Mouse (Mus musculus) liver, embryonic 13.5 days (tissue): ENCODE measurements around the gene Smg1. TPM values are rescaled to one million over a fixed set of nuclear protein-coding genes. Genes with fewer than 3 reads are reported as not detected.

Source experiments
- ATAC-seq: fragments of 200-750 bp; cut with Nextera tagmentation; 2 replicates; pipeline ENCODE4 v1.8.0; 2017; ENCODE audit warnings: low read depth, mild to moderate bottlenecking, moderate number of reproducible peaks, moderate library complexity
- DNase-seq: peaks from one replicate; pipeline ENCODE4 v3.0.0; 2022
- H3K27ac ChIP-seq: fragments of 300-500 bp; sonication (generic); 2 replicates; pipeline ENCODE4 v1.5.1; 2015; ENCODE audit warnings: moderate library complexity, mild to moderate bottlenecking, inconsistent platforms
- H3K27me3 ChIP-seq: fragments of 300-500 bp; sonication (generic); 2 replicates; pipeline ENCODE4 v1.6.1; 2015; ENCODE audit warnings: mild to moderate bottlenecking, inconsistent platforms
- H3K36me3 ChIP-seq: fragments of 300-500 bp; sonication (generic); 2 replicates; pipeline ENCODE4 v1.6.1; 2015; ENCODE audit warnings: mild to moderate bottlenecking, inconsistent platforms
- H3K4me1 ChIP-seq: fragments of 300-500 bp; sonication (generic); replicated peaks from 2 replicates; pipeline ENCODE4 v1.6.1; 2015; ENCODE audit warnings: inconsistent platforms
- H3K4me2 ChIP-seq: fragments of 300-500 bp; sonication (generic); 2 replicates; pipeline ENCODE4 v1.6.1; 2015; ENCODE audit warnings: inconsistent platforms, mild to moderate bottlenecking, moderate library complexity
- H3K4me3 ChIP-seq: fragments of 300-500 bp; sonication (generic); replicated peaks from 2 replicates; pipeline ENCODE4 v1.5.1; 2015; ENCODE audit warnings: mild to moderate bottlenecking, inconsistent platforms
- H3K9ac ChIP-seq: fragments of 300-500 bp; sonication (generic); 2 replicates; pipeline ENCODE4 v1.6.1; 2015; ENCODE audit warnings: mild to moderate bottlenecking, inconsistent platforms
- H3K9me3 ChIP-seq: fragments of 300-500 bp; sonication (generic); replicated peaks from 2 replicates; pipeline ENCODE4 v1.6.1; 2016; ENCODE audit warnings: inconsistent platforms
- WGBS: fragments of 180-500 bp; shearing (Covaris S2); methylation state at CpG from one replicate; pipeline ENCODE4 v1.1.7; 2015; ENCODE audit not compliant: insufficient replicate concordance; 5-methylcytosine and 5-hydroxymethylcytosine counted together
- polyA plus RNA-seq: library from polyadenylated mRNA; unstranded; fragments of >200 nt; fragmentation: Nextera tagmentation; extraction: Ambion mirVana; gene quantifications from 2 replicates; pipeline ENCODE4 v1.2.1, GENCODE M21; 2015

The Smg1 gene
- polyA plus RNA-seq, 1 experiment from 2014 or later = 5.8 TPM

DNA sequence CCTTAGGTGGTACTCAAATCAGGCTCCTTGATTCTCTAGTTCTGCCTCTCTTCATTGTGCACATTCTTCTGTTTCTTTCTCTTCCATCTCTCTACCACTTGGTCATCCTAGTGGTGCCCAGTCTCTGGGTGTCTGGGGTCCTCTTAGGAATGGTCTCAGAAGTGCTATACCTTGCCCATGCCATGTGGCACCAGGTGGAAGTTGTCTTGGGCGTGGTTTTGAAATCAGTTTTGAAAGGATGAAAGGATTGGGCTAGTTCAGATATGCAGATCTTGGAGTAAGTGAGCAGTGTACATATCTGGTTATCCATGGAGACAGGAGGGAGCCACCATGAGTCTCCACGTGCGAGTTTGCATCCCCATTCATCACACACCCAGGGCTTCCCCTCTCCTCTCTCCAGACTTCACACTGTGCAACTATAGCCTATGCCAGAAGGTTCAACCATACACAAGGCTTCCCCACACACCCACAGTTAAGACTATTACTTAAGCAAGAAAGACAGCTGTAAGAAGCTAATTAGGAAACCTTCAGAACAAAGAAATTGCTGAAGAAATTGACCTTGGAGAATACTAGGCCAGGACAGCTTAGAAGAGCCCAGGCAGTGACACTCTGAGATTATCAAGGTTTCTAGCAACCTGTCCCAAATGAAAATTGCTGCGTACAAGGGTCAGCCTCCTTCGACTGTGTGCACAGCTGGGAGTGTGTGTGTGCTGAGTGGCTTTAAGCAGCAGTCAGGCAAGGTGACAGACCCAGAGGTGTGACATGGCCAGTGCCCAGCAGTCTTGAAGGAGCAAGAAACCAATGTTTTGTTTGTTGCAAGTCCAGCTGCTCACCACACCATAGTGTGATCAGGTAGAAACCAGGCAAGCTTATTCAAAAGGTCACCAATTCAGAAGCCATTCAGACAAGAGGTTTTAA is 139.7 kb downstream of the Smg1 start:
- Histone ChIP-seq H3K4me3 (no peak overlapping the region), H3K9me3 (no peaks in the 10 kb centered on the region), H3K4me1 (peaks cover 64% of the 10 kb centered on the region), H3K4me2 (no peak overlapping the region), H3K36me3 (peaks cover 49% of the 10 kb centered on the region), H3K27ac (peak overlapping the region; percentile 88), H3K27me3 (no peaks in the 10 kb centered on the region), H3K9ac (no peak overlapping the region)
- WGBS = 37% methylated on average over 5 of the region's 5 CpGs
- no peak for DNase-seq
- ATAC-seq = peak; percentile 32

DNA sequence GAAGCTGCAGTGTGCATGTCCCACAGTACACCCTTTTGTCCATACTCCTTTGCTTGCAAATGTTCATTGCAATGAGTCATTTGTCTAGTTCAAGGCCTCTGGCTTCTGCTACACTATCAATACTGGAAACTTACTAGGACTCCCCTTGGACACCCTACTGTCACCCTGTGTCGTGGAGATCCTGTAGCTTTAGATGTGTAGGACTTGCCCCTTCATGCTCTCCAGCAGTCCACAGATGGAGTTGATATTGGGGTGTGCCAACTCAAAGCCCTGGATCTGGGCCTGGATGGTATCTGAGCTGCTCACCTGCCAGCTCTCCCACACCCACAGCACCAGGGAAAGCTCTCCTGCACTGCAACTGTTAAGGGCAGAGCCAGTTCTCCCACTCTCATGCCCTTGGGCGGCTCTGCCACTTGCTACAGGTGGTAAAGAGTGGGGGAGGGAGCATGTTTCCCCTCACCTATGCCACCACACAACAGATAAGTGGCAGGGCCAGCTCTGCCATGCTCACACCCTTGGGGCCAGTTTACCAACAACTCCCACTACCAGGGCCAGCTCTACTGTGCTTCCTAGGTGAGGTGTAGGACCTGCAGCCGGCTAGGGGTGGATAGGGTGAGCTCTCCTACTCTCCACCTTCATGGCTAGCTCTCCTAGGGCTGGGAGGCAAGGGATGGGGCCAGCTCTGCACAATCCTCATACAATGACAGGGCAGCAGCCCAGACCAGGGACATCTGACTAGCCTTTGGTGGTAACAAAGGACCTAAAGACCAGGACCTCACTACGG is 140.6 kb downstream of the Smg1 start:
- Histone ChIP-seq H3K36me3 (peaks cover 40% of the 10 kb centered on the region), H3K9ac (no peak overlapping the region), H3K4me3 (no peak overlapping the region), H3K27me3 (no peaks in the 10 kb centered on the region), H3K4me1 (peaks cover 62% of the 10 kb centered on the region), H3K4me2 (no peak overlapping the region), H3K9me3 (no peaks in the 10 kb centered on the region), H3K27ac (peak overlapping the region; percentile 88)
- 37% methylated on average over 4 of the region's 4 CpGs for WGBS
- no peak for DNase-seq
- ATAC-seq = peak; percentile 59

DNA sequence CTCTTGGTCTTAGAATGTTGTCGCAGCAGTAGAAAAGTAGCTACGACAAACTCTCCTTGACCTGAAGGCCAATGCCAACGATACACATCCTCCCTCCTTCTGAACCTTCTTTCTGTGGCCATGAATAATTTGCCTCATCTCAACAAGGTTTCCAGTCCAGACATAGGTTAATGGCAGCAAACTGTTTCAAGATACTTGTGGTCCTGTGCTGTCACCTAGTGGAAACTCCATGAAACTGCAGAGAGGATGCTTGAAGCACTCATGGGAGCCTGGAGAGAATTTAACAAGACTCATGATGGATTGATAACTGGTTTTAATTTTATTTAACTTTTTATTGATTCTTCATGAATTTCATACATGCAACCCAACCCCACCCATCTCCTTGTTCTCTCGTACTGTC is 141.2 kb downstream of the Smg1 start:
- Histone ChIP-seq H3K27ac (no peak overlapping the region; the same call in 1 of the 2 replicates), H3K9me3 (no peaks in the 10 kb centered on the region), H3K4me3 (no peak overlapping the region), H3K4me2 (no peak overlapping the region), H3K27me3 (no peaks in the 10 kb centered on the region), H3K36me3 (peaks cover 34% of the 10 kb centered on the region), H3K4me1 (peaks cover 62% of the 10 kb centered on the region), H3K9ac (no peak overlapping the region)
- ATAC-seq (no peak), DNase-seq (no peak)
- WGBS = 49% methylated on average over 4 of the region's 4 CpGs

DNA sequence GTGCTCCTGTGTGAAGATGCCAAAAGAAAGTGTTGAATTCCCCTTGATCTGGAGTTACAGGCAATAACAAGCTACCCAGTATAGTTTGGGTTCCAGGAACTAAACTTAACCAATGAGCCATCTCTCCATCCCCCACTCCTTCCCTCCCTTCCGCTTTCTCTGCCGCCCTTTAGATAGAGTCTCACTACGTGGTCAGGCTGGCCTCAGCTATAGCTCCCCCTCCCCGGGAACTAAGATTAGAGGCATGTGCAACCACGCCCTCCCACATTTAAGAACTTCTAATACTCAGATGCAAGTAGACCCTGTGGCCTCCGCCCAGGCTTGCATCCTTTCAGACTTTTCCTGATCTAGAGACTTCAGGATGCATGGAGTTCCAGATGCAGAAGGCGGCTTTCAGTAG is 145.9 kb downstream of the Smg1 start:
- ATAC-seq (peak; percentile 72), DNase-seq (no peak)
- H3K36me3 ChIP-seq = no peaks in the 10 kb centered on the region
- H3K4me2 ChIP-seq = no peak overlapping the region
- no peak overlapping the region for H3K9ac ChIP-seq
- WGBS = 25% methylated on average over 7 of the region's 7 CpGs
- H3K27me3 ChIP-seq = no peaks in the 10 kb centered on the region
- H3K27ac ChIP-seq = no peak overlapping the region
- no peak overlapping the region for H3K4me3 ChIP-seq
- H3K4me1 ChIP-seq = peaks cover 18% of the 10 kb centered on the region
- no peaks in the 10 kb centered on the region for H3K9me3 ChIP-seq

Other genes with a start within 250 kb of the Smg1 start
- gene Rps15a, start 127.5 kb downstream of the Smg1 start, polyA plus RNA-seq = 574 and 594 TPM in 2 replicates
- gene Arl6ip1, start 114.0 kb downstream of the Smg1 start, polyA plus RNA-seq = 390 and 411 TPM in 2 replicates
- 0.07 and 0.20 TPM in 2 replicates for gene Syt17, start 204.6 kb upstream of the Smg1 start, polyA plus RNA-seq
- 0.70 and 0.87 TPM in 2 replicates for gene Itpripl2, start 248.3 kb upstream of the Smg1 start, polyA plus RNA-seq